Mouse (Mus musculus) Patski (cell line): ENCODE results near the gene Cldn10. TPM values are rescaled to one million over a fixed set of nuclear protein-coding genes. Genes with fewer than 3 reads are reported as not detected.
A peak's percentile ranks its signal among the peaks of the same experiment; 100 is the strongest.
"Not testable (repeated sequence)": the region's sequence is repeated elsewhere in the genome, so short reads cannot be mapped to it uniquely, and the experiment has no call there.

Experiments used
- ATAC-seq: fragments of 100-300 bp; one replicate; pipeline ENCODE4 v1.8.0; 2021
- CTCF ChIA-PET: fragments of 350-600 bp; sonication (Branson Sonifier 250); formaldehyde crosslinking; loops from one replicate; lab custom pipeline; 2022; ENCODE audit warnings: inconsistent platforms; lab: Charles Lee
- POLR2A ChIA-PET: fragments of 350-600 bp; sonication (Branson Sonifier 250); formaldehyde crosslinking; loops from one replicate; lab custom pipeline; 2022; ENCODE audit warnings: antibody characterized with exemption, inconsistent platforms; lab: Charles Lee
- DNase-seq: peaks from one replicate; pipeline ENCODE4 v3.0.0-alpha.2; 2011; ENCODE audit warnings: low read depth, low spot score
- H3K27me3 ChIP-seq: fragments of 371-371 bp; one replicate; pipeline ENCODE4 v1.5.1; 2021
- CTCF ChIP-seq: fragments of 100-300 bp; IDR thresholded peaks from one replicate; pipeline ENCODE4 v1.5.1; 2021
- in situ Hi-C: fragments of 300-500 bp; cut with MboI; formaldehyde crosslinking; loops from 3 replicates; pipeline ENCODE4 v1.11.1; 2018; ENCODE audit warnings: low pct_unique_long_range_greater_than_20kb, mixed read lengths
- polyA plus RNA-seq: library from polyadenylated mRNA; unstranded; gene quantifications from one replicate; pipeline ENCODE4 v1.2.3, GENCODE M21; 2021

Gene Cldn10
- polyA plus RNA-seq, 1 experiment from 2014 or later, result not detected

DNA sequence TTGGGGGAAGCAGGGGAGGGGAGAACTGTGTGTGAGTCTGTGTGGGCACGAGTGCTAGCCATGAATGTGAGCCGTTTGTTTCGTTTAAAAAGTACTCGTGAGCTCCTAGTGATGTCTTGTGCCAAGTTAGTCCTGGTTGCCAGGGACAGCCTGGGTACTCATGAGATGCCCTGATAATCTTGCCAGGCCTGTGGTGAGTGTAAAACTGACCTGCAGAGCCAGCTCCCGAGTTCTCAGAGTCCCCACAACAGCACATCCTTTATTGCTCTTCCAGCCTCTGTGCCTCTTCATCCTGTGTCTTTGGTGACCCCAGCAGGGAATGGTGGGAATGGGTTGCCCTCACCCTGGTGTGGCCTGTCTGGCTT, 9.0 kb downstream of the Cldn10 start:
- ATAC-seq (no peak), DNase-seq (no peak)
- in situ Hi-C loops, result no loop called here
- no peak for TF ChIP-seq CTCF
- POLR2A ChIA-PET, result no interaction called here
- no peaks in the 10 kb centered on the region for H3K27me3 ChIP-seq
- CTCF ChIA-PET, result interaction anchor here (0.9 to 1.3 kb wide), 2 partner anchors 176 to 230 kb away, joined by 3 read pairs; no protein-coding TSS in a partner anchor

- no peak for TF ChIP-seq CTCF
- ChIA-PET CTCF (interaction anchor here (1.2 to 1.3 kb wide), 2 partner anchors 20 to 231 kb away, joined by 3 read pairs; no protein-coding TSS in a partner anchor), POLR2A (no interaction called here)
- no peaks in the 10 kb centered on the region for H3K27me3 ChIP-seq
- ATAC-seq, result no peak
- DNase-seq, result no peak
- in situ Hi-C loops, result no loop called here
Observed at GRCm38 (mm10) chr14:118797270-118797669, 9.6 kb downstream of the Cldn10 start.

DNA sequence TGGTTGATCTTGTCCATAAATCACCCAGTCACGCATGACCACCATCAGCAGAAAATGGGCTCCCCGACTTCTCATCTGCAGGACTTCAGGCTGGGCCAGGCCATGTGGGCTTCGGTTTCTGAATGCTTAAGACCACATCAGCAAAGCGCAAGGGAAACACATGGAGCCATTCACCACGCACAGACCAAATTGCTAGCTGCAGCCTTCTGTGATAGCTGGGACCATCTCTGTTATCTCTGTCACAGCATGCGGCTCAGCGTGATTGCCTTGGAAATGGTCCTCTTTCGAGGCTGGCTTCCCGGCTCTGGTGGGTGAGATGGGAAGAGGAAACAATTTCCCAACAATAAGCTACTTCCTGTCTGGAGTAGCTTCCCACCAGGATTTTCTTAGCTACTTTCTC, 12.2 kb downstream of the Cldn10 start:
- DNase-seq, result no peak
- no peak for TF ChIP-seq CTCF
- in situ Hi-C loops, result loop anchor here (25.0 kb wide), 1 partner anchor 588 kb away; no protein-coding TSS in a partner anchor
- no peak for ATAC-seq
- POLR2A ChIA-PET, result no interaction called here
- H3K27me3 ChIP-seq, result no peaks in the 10 kb centered on the region
- CTCF ChIA-PET, result interaction anchor here (0.9 to 1.1 kb wide), 3 partner anchors 20 to 27 kb away, joined by 3 to 4 read pairs (median 3); no protein-coding TSS in a partner anchor

DNA sequence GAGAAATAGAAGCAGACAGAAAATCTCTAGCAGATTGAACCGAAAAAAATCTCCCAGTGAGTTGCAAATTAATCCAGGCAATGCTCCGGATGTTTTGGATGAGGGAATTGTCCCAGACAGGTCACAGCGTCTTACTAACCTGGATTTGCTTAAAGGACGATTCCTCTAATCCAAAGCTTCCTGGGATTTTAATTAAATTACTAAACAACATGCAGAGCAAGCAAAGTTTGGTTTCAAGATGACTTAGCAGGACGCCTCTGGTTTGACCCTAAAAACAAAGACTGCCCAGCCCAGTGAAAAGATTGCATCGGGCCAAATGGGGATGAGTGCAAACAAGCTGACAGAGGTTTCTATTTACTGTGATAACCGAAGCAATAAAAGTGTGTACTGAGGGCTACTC, 16.2 kb downstream of the Cldn10 start:
- in situ Hi-C loops, result loop anchor here (25.0 kb wide), 1 partner anchor 592 kb away; no protein-coding TSS in a partner anchor
- CTCF ChIA-PET, result interaction anchor here (0.6 to 1.4 kb wide), 3 partner anchors 15 to 649 kb away, joined by 3 to 5 read pairs (median 3); no protein-coding TSS in a partner anchor
- ATAC-seq, result no peak
- no peak for TF ChIP-seq CTCF
- POLR2A ChIA-PET, result no interaction called here
- no peak for DNase-seq
- H3K27me3 ChIP-seq, result peaks cover 3% of the 10 kb centered on the region

GRCm38 (mm10) chr14:118804351-118804750, 16.6 kb downstream of the Cldn10 start:
- ATAC-seq (no peak), DNase-seq (no peak)
- peak; percentile 61 for TF ChIP-seq CTCF
- H3K27me3 ChIP-seq, result peaks cover 3% of the 10 kb centered on the region
- in situ Hi-C loops, result loop anchor here (25.0 kb wide), 1 partner anchor 592 kb away; no protein-coding TSS in a partner anchor
- CTCF ChIA-PET, result interaction anchor here (0.6 to 1.4 kb wide), 3 partner anchors 15 to 650 kb away, joined by 3 to 5 read pairs (median 3); no protein-coding TSS in a partner anchor
- POLR2A ChIA-PET, result no interaction called here

DNA sequence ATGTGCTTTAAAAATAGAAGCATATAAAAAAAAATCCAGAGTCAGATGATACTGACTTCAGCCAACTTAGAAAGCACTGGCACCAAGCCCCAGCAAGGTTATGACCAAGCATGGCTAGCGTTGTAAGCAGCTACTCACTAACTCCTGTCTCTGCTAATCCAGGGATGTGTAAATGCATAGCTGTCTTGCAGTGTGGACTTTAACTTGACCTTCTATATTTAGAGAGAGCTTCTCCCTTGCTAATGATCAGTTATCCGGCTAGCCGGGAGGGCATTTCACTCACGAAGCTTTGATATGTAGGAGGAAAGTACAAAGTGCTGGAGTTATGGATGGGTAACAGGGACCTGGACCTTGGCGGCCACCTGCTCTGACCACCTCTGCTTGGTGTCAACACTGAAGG, 19.9 kb downstream of the Cldn10 start:
- no peak for DNase-seq
- H3K27me3 ChIP-seq, result peaks cover 3% of the 10 kb centered on the region
- no peak for TF ChIP-seq CTCF
- in situ Hi-C loops, result loop anchor here (5.0 to 25.0 kb wide), 2 partner anchors 35 to 595 kb away; no protein-coding TSS in a partner anchor
- POLR2A ChIA-PET, result no interaction called here
- CTCF ChIA-PET, result interaction anchor here (2.6 kb wide), 1 partner anchor 12 kb away, joined by 9 read pairs; no protein-coding TSS in a partner anchor
- no peak for ATAC-seq

DNA sequence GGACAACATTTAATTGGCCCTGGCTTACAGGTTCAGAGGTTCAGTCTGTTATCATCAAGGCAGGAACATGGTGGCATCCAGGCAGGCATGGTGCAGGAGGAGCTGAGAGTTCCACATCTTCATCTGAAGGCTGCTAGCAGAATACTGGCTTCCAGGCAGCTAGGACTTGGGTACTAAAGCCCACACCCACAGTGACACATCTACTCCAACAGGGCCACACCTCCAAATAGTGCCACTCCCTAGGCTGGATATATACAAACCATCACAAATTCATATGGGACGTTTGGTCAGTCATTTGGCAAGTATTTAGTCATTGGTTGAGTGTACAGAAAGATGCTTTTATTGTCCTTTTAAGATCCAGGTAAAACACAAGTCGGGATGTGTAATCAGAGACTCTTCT, 20.5 kb downstream of the Cldn10 start:
- DNase-seq, ATAC-seq, H3K27me3 ChIP-seq, POLR2A ChIA-PET: not testable (repeated sequence)
- in situ Hi-C loops, result loop anchor here (5.0 to 25.0 kb wide), 2 partner anchors 36 to 596 kb away; no protein-coding TSS in a partner anchor
- CTCF ChIA-PET, result interaction anchor here (1.4 to 1.9 kb wide), 2 partner anchors 12 to 33 kb away, joined by 4 to 5 read pairs; no protein-coding TSS in a partner anchor

DNA sequence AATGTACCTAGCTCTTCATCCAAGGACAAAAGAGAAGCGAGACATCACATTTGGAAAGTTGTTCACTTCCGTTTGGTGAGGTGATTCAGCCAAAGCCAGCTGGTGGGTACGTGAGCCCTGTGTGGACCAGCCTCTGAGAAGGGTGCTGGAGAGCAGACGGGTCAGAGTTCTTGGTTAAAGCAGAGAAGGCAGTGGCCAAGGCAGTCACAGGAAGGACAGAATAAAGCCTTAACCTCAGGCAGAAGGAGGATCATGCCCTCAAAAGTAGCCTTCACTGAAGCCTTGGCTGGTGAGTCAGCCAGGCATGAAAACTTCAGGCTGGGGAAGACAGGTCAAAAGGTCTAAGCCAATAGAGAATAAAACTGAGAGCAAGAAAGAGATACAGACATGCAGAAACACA, 22.0 kb downstream of the Cldn10 start:
- CTCF ChIA-PET, result interaction anchor here (1.3 to 1.9 kb wide), 2 partner anchors 8 to 10 kb away, joined by 5 read pairs; no protein-coding TSS in a partner anchor
- POLR2A ChIA-PET, result no interaction called here
- peaks cover 3% of the 10 kb centered on the region for H3K27me3 ChIP-seq
- ATAC-seq (no peak), DNase-seq (no peak)
- in situ Hi-C loops, result loop anchor here (5.0 to 25.0 kb wide), 2 partner anchors 37 to 597 kb away; no protein-coding TSS in a partner anchor
- TF ChIP-seq CTCF, result no peak

- in situ Hi-C loops, result loop anchor here (25.0 kb wide), 1 partner anchor 599 kb away; no protein-coding TSS in a partner anchor
- POLR2A ChIA-PET, result interaction anchor here (0.5 kb wide), 1 partner anchor 222 kb away, joined by 3 read pairs; no protein-coding TSS in a partner anchor
Observed at GRCm38 (mm10) chr14:118811256-118811655, 23.5 kb downstream of the Cldn10 start.

GRCm38 (mm10) chr14:118813111-118813510, 25.4 kb downstream of the Cldn10 start:
- DNase-seq (no peak), ATAC-seq (no peak)
- in situ Hi-C loops, result loop anchor here (25.0 kb wide), 1 partner anchor 601 kb away; no protein-coding TSS in a partner anchor
- ChIA-PET CTCF (no interaction called here), POLR2A (interaction anchor here (1.4 kb wide), 1 partner anchor 30 kb away, joined by 3 read pairs; no protein-coding TSS in a partner anchor)
- TF ChIP-seq CTCF, result no peak
- no peaks in the 10 kb centered on the region for H3K27me3 ChIP-seq

More at GRCm38 (mm10) chr14:118811256-118811655, 23.5 kb downstream of the Cldn10 start:
- ATAC-seq, H3K27me3 ChIP-seq, DNase-seq, CTCF ChIA-PET: not testable (repeated sequence)

DNA sequence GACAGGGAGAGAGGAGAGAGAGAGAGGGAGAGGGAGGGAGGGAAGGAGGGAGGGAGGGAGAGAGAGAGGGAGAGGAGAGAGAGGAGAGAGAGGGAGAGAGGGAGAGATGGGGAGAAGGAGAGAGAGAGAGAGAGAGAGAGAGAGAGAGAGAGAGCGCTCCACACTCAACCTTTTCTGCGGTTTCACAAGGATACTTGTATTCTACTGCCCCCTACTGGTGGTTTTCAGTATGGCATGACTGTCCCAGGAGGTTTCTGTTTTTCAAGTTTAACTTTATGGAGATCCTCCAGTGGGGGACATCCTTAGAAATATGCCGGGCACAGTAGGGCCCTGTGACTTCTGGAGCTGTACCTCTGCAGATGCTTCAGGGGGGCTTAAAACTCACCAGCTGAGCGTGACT, 28.8 kb downstream of the Cldn10 start:
- POLR2A ChIA-PET, result no interaction called here
- ATAC-seq (no peak), DNase-seq (no peak)
- in situ Hi-C loops, result loop anchor here (25.0 kb wide), 1 partner anchor 604 kb away; no protein-coding TSS in a partner anchor
- H3K27me3 ChIP-seq, result no peaks in the 10 kb centered on the region
- peak; percentile 68 for TF ChIP-seq CTCF
- CTCF ChIA-PET, result interaction anchor here (0.9 to 1.5 kb wide), 9 partner anchors 11 to 115 kb away, joined by 3 to 5 read pairs (median 3); no protein-coding TSS in a partner anchor
